Mouse (Mus musculus) left cerebral cortex, postnatal 25 days (tissue): ENCODE data around the gene Zmynd10. TPM values are rescaled to one million over a fixed set of nuclear protein-coding genes. Genes with fewer than 3 reads are reported as not detected.

Experiments
- DNase-seq, 2 experiments: peaks; one replicate each; pipeline ENCODE4 v3.0.0; 2022; ENCODE audit warnings: low spot score in 2 of 2, mixed read lengths in 1 of 2
- intact Hi-C: fragments of 180-260 bp; cut with DNase I; formaldehyde crosslinking; loops from one replicate; pipeline ENCODE4 v1.15.1; 2025
- total RNA-seq, 2 experiments: library from RNA; stranded (reverse); gene quantifications; 2 replicates each; pipeline ENCODE4 v1.2.3; 2021

Zmynd10 gene
- total RNA-seq, 2 experiments from 2014 or later, result 4.0 to 5.6 TPM

DNA sequence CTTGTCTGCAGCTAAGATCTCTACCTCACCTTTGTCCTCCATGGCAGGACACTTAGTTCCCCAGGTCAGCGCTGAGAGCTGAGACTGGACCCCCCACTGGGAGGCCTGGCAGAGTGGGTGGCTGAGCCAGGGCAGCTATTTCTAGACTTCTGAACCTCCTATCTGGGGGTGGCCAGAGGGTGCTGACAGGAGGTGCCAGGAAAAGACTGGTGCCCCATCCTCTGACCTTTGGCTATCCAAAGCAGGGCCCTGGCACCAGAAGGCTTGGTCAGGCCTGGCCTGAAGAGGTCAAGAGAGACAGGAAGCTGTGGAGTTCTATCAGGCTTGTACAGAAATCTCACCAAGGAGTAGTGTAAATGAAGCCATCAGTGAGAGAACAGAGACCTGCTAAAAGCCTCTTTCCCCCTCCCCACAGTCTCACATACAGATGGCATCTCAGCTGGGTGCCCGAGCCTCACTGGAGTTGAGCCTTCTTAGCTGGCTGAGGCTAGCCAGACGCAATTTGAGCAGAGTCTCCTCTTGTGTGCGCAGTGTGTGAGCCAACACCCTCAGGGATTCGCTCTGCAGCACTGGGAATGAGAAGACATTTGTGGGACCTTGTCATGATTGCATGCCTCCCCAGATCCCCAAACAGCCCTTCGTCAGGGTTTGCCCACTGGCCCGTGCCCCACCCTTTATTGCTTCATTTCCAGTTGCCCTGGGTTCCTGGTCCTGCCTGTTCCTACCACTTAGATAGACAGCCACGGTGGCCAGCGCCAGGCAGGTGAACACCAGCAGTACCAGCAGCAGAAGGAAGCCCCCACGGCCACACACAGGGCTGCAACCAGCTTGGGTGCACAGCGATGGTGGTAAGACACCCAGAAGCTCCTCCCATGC is 46.2 kb downstream of the Zmynd10 start:
- intact Hi-C loops, result no loop called here
- DNase-seq, result no peak

DNA sequence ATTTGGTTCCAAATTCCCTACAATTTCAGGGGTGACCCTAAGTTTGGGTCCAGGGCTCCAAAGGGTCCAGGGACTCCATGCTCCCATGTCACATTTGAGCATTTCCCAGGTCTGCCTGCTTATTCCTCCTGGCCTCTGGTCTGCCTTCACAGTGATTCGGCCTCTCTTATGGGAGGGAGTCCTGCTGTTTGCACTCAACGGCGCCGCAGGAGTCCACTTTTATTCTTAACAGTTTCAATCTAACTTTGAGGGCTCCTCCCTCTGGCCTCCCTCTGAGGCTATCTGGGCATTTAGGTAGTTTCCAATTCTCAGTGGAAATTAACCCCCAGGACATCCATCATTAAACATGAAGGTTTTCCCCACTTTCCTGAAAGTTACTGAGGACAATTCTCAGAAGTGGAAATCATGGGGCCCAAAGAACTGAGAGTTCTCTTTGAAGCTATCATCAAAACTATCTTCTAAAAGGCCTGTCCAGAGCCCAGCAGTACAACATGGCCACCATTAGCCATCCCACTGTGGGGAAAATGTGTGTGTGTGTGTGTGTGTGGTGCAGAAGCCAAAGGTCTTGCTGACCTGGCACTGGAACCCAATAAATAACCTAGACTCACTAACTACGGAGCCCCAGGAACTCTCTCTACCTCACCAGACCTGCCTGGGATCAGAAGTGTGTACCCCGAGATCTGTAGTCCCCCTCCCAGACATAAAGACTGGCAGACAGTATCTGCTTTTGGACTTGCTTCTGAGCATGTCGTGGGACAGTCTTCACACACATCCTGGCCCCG is 47.4 kb downstream of the Zmynd10 start:
- DNase-seq, result no peak

DNA sequence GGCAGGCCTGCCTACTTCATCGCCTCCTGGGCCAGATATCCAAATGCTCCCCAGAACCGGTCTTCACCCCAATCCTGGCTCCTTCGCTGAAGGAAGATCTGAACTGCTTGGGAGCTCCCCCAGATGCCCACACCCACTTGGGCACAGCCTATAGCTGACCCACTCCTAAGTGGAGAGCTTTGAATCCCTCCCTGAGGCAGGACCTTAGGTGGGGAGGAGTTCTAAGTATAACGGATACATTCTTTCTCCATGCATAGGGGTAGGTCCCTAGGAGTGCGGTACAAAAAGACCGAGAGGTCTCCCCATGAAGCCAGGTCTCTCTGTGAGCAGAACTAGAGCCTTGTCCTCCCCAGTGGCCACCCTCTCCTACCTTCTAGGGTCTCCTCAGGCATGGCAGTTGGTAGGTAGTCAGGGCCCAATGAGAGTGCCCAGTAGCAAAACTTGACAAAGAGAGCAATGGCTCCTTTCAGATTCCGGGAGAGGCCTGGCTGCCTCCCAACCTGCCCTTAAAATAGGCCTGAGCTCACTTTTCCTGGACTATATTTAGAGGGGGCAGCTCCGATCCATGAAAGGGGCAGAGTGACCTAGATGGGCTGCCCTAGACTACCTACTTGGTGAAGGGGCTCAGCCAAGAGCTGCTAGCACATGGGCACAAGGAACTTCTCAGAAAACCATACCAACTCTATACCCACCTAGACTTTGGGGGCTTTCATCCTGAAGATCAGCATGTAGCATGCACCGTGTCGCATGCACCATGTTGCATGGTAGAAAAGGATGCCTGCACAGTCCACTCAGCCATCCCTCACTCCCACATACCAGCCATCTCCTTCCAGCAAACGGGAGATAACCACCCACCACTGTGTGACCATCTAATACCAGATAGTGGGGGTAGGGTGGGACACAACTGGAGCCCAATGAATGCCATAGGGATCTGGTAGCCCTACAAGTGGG is 49.8 kb downstream of the Zmynd10 start:
- DNase-seq, result no peak

More for the DNA sequence above, 47.4 kb downstream of the Zmynd10 start:
- intact Hi-C loops, result no loop called here

DNA sequence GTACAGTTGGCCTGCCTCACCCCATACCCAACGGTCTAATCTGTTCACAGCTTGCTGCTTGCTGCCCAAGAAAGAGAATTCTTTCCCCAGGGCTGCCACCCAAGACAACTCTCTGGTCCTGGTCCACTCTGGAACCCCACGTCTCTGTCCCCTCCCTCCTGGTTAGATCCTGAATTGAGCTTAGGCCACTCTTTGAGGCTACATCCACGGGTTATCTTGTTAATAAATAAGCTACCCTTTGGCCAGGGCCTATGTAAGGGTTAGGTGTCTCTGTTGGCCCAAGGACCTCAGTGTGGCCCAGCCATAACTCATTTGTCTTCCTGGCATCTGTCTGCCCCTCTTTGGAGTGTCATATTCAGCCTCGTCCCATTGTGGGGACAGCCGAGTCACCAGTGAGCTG is 51.3 kb downstream of the Zmynd10 start:
- intact Hi-C loops, result no loop called here
- DNase-seq, result no peak

More for the DNA sequence above, 49.8 kb downstream of the Zmynd10 start:
- intact Hi-C loops, result no loop called here

DNA sequence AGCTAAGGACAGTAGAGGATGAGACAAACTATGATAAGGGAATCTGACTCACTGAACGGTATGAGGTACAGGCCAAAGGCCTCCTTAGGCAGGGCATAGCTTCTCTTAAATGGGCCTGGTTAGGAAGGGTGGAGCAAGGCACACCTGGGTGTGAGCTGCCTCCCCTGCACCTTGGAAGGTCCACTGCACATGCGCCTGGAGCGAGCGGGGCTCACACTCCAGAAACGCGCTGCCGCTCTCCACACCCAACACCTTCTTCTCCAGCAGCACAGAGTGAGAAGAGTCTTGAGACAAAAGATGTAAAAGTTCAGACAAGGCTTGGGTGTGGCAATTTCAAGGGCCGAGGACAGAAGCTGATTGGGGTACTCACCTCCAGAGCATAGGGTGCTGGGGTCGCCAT is 52.3 kb downstream of the Zmynd10 start:
- intact Hi-C loops, result no loop called here
- DNase-seq, result no peak

DNA sequence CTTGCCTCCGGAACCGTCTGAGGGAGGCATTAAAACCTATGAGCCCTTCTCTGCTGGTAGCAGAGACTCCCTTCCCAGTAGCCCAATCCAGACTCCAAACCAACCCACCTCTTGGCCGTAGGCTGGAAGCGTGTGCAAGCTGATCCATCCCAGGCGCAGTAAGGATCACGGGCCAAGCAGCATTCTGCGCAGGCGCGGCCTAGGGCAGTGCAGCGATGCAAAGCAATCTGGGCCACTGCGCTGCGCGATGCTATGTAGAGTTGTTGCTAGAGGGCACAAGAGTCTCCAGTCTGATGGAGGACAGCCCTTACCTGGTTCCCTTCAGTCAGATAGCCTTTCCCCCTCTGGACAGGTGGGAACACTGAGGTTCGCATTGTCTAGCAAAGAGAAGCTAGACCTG is 52.7 kb downstream of the Zmynd10 start:
- intact Hi-C loops, result loop anchor here (5.0 kb wide), 1 partner anchor 137 kb away; no protein-coding TSS in a partner anchor

DNA sequence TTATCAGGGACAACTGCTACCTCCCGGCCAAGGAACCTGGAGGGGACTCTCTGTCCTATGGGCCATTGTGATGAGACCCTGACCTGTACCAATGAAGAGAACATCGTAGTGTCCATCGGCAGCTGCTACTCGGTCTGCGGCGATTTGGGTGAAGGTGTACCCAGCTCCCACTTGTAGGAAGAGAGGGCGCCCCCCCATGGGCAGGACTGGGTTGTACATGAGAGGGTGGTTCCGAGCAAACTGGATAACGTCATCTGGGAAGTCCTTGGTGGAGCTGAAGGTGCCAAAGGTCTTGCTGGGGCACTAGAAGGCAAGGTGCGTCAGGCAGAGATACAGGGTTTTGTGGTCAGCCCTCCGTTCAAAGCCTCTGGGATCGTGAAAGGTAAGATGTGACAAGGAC is 53.6 kb downstream of the Zmynd10 start:
- intact Hi-C loops, result loop anchor here (5.0 kb wide), 1 partner anchor 137 kb away; no protein-coding TSS in a partner anchor

More for the DNA sequence above, 52.7 kb downstream of the Zmynd10 start:
- peak in 1 of 2 experiments; percentile 69 for DNase-seq

More for the DNA sequence above, 53.6 kb downstream of the Zmynd10 start:
- no peak for DNase-seq

Other genes with a start within 250 kb of the Zmynd10 start
- 10 to 100 TPM; 17.2 to 18.2 TPM for gene Hemk1, start 208.9 kb upstream of the Zmynd10 start, total RNA-seq
- gene 6430571L13Rik, start 206.7 kb upstream of the Zmynd10 start, total RNA-seq, result 1 to 10 TPM; 3.7 to 4.0 TPM
- gene Cacna2d2, start 147.7 kb upstream of the Zmynd10 start, total RNA-seq, result 10 to 100 TPM; 25.4 to 40.2 TPM
- 10 to 100 TPM; 33.3 to 36.5 TPM for gene Tmem115, start 13.4 kb upstream of the Zmynd10 start, total RNA-seq
- 10 to 100 TPM; 16.2 to 17.4 TPM for gene Cyb561d2, start 5.1 kb upstream of the Zmynd10 start, total RNA-seq
- 10 to 100 TPM; 40.4 to 41.7 TPM for gene Nprl2, start 5.1 kb upstream of the Zmynd10 start, total RNA-seq
- 10 to 100 TPM; 14.3 to 17.4 TPM for gene Rassf1, start 4.3 kb downstream of the Zmynd10 start, total RNA-seq
- gene Tusc2, start 16.0 kb downstream of the Zmynd10 start, total RNA-seq, result 10 to 100 TPM; 86.5 to 94.7 TPM
- 10 to 100 TPM in 1 of 2 experiments, 1 to 10 TPM in 1; 9.3 to 10.1 TPM for gene Hyal2, start 20.6 kb downstream of the Zmynd10 start, total RNA-seq
- gene Hyal1, start 29.6 kb downstream of the Zmynd10 start, total RNA-seq, result 1 to 10 TPM; 5.0 to 7.4 TPM
- gene Naa80, start 31.6 kb downstream of the Zmynd10 start, total RNA-seq, result 10 to 100 TPM; 10.8 to 11.3 TPM
- 1 to 10 TPM in 1 of 2 experiments, under 1 TPM in 1; 0.96 to 1.1 TPM for gene Hyal3, start 33.5 kb downstream of the Zmynd10 start, total RNA-seq
- 10 to 100 TPM; 11.1 to 13.3 TPM for gene Ifrd2, start 40.3 kb downstream of the Zmynd10 start, total RNA-seq
- 1 to 10 TPM; 3.4 to 3.5 TPM for gene Sema3b, start 61.9 kb downstream of the Zmynd10 start, total RNA-seq
- 100 to 1,000 TPM; 214 to 221 TPM for gene Gnai2, start 88.1 kb downstream of the Zmynd10 start, total RNA-seq
- 10 to 100 TPM; 69.9 to 81.4 TPM for gene Slc38a3, start 122.2 kb downstream of the Zmynd10 start, total RNA-seq
- under 1 TPM; 0.18 to 0.21 TPM for gene Gnat1, start 132.4 kb downstream of the Zmynd10 start, total RNA-seq
- 10 to 100 TPM; 16.6 to 17.8 TPM for gene Sema3f, start 163.2 kb downstream of the Zmynd10 start, total RNA-seq
- gene Rbm5, start 223.7 kb downstream of the Zmynd10 start, total RNA-seq, result 100 to 1,000 TPM; 122 to 155 TPM